Mouse (Mus musculus): ENCODE results near the gene C8a. TPM values are rescaled to one million over a fixed set of nuclear protein-coding genes. Genes with fewer than 3 reads are reported as not detected.

C8a gene
- polyA plus RNA-seq, 1 experiment from 2014 or later: 0.52 TPM

DNA sequence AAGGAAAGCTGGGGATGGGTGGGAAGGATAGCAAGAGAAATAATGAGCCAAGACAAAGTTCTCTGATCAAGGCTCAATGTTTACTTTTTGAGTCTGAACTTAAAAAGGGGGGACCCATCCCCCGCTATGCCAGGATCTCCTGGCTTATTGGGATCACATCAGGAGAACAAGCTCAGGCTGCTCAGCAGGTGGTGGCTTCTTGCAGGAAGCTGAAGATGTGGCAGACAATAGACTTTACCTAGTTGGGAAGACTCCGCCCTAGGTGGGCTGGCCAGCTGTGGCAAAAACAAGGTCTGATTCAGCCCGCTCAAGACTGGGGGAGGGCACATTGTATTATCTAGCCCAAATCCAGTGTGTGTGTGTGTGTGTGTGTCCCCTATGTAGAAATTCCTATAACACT, 74.6 kb downstream of the C8a start:
- Histone ChIP-seq H3K4me2 (ENCODE audit: low read depth, low read length) (no peak overlapping the region), H3K4me1 (ENCODE audit: control insufficient read depth, insufficient read depth, low read length) (no peaks in the 10 kb centered on the region), H3K4me3 (replicated peaks; ENCODE audit: low read length) (no peak overlapping the region), H3K9me3 (replicated peaks; ENCODE audit: control insufficient read depth, low read length) (no peaks in the 10 kb centered on the region), H3K9ac (ENCODE audit: low read length) (no peak overlapping the region), H3K27ac (ENCODE audit: low read length) (no peak overlapping the region), H3K36me3 (ENCODE audit: control insufficient read depth, insufficient read depth, low read length) (no peaks in the 10 kb centered on the region), H3K27me3 (ENCODE audit: control insufficient read depth, insufficient read depth, low read length) (no peaks in the 10 kb centered on the region)
- no peak for ATAC-seq (ENCODE audit: insufficient read depth, low FRiP score)
- WGBS: 87% methylated on average over 3 of the region's 3 CpGs

- WGBS: 85% methylated on average over 9 of the region's 9 CpGs
- no peak overlapping the region for H3K27ac ChIP-seq (ENCODE audit: low read length)
- H3K9me3 ChIP-seq (replicated peaks; ENCODE audit: control insufficient read depth, low read length): no peaks in the 10 kb centered on the region
- no peaks in the 10 kb centered on the region for H3K36me3 ChIP-seq (ENCODE audit: control insufficient read depth, insufficient read depth, low read length)
- H3K9ac ChIP-seq (ENCODE audit: low read length): no peak overlapping the region
- no peaks in the 10 kb centered on the region for H3K27me3 ChIP-seq (ENCODE audit: control insufficient read depth, insufficient read depth, low read length)
- no peak for ATAC-seq (ENCODE audit: insufficient read depth, low FRiP score)
- no peak overlapping the region for H3K4me2 ChIP-seq (ENCODE audit: low read depth, low read length)
- no peaks in the 10 kb centered on the region for H3K4me1 ChIP-seq (ENCODE audit: control insufficient read depth, insufficient read depth, low read length)
- no peak overlapping the region for H3K4me3 ChIP-seq (replicated peaks; ENCODE audit: low read length)
These were observed 77.2 kb downstream of the C8a start for GRCm38 (mm10) chr4:104798951-104799350.

- no peaks in the 10 kb centered on the region for H3K36me3 ChIP-seq (ENCODE audit: control insufficient read depth, insufficient read depth, low read length)
- H3K4me3 ChIP-seq (replicated peaks; ENCODE audit: low read length): no peak overlapping the region
- no peak overlapping the region for H3K27ac ChIP-seq (ENCODE audit: low read length)
- no peaks in the 10 kb centered on the region for H3K4me1 ChIP-seq (ENCODE audit: control insufficient read depth, insufficient read depth, low read length)
- ATAC-seq (ENCODE audit: insufficient read depth, low FRiP score): no peak; the same call in 1 of the 2 replicates
- no peaks in the 10 kb centered on the region for H3K27me3 ChIP-seq (ENCODE audit: control insufficient read depth, insufficient read depth, low read length)
- no peak overlapping the region for H3K9ac ChIP-seq (ENCODE audit: low read length)
- 85% methylated on average over 4 of the region's 4 CpGs for WGBS
- H3K4me2 ChIP-seq (ENCODE audit: low read depth, low read length): no peak overlapping the region
- no peaks in the 10 kb centered on the region for H3K9me3 ChIP-seq (replicated peaks; ENCODE audit: control insufficient read depth, low read length)
These were observed 84.1 kb downstream of the C8a start for GRCm38 (mm10) chr4:104792111-104792510.

DNA sequence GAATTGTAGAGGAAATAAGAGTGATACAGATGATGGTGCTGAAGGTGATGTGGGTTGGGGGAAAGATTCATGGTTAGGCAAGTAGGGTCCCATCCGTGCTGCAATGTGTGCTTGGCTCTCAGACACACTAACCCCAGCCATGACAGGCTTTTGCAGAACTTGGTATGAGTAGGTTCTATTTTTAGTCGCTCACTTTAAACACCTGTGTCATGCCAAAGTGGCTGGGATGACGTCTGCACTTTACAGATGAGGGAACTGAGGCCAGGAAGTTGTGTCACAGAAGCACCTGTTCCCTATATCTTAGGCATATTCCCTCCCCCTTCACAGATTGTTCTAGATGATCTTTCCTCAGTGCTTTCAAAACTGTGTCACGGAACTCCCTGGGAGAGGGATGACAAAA, 93.9 kb downstream of the C8a start:
- no peaks in the 10 kb centered on the region for H3K36me3 ChIP-seq (ENCODE audit: control insufficient read depth, insufficient read depth, low read length)
- H3K27ac ChIP-seq (ENCODE audit: low read length): no peak overlapping the region
- H3K4me1 ChIP-seq (ENCODE audit: control insufficient read depth, insufficient read depth, low read length): no peaks in the 10 kb centered on the region
- no peak overlapping the region for H3K4me2 ChIP-seq (ENCODE audit: low read depth, low read length)
- ATAC-seq (ENCODE audit: insufficient read depth, low FRiP score): no peak
- no peaks in the 10 kb centered on the region for H3K27me3 ChIP-seq (ENCODE audit: control insufficient read depth, insufficient read depth, low read length)
- no peak overlapping the region for H3K4me3 ChIP-seq (replicated peaks; ENCODE audit: low read length)
- H3K9ac ChIP-seq (ENCODE audit: low read length): no peak overlapping the region
- H3K9me3 ChIP-seq (replicated peaks; ENCODE audit: control insufficient read depth, low read length): no peaks in the 10 kb centered on the region
- WGBS: 75% methylated on average over 4 of the region's 4 CpGs

DNA sequence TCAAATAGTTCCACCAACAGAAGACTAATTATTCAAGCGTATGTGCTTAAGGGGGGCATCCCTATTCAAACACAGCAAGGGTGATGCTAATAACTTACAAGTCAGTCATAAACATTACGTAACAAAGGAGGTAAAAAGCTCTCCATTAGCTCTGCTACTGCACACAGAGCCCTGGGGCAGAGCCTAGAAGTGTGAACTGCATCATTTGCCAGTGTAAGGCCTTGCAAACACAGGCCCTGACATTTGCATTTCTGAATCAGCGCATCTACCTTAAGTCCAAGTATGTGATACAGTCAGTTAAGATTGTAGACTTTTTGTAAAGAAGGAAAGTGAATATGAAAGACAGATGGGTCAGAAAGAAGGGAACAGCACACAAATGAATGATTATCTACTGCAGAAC, 94.8 kb downstream of the C8a start:
- Histone ChIP-seq H3K9me3 (replicated peaks; ENCODE audit: control insufficient read depth, low read length) (no peaks in the 10 kb centered on the region), H3K4me1 (ENCODE audit: control insufficient read depth, insufficient read depth, low read length) (no peaks in the 10 kb centered on the region), H3K36me3 (ENCODE audit: control insufficient read depth, insufficient read depth, low read length) (no peaks in the 10 kb centered on the region), H3K27ac (ENCODE audit: low read length) (no peak overlapping the region), H3K4me3 (replicated peaks; ENCODE audit: low read length) (no peak overlapping the region), H3K4me2 (ENCODE audit: low read depth, low read length) (no peak overlapping the region), H3K9ac (ENCODE audit: low read length) (no peak overlapping the region), H3K27me3 (ENCODE audit: control insufficient read depth, insufficient read depth, low read length) (no peaks in the 10 kb centered on the region)
- WGBS: 91% methylated on average over 3 of the region's 3 CpGs
- no peak for ATAC-seq (ENCODE audit: insufficient read depth, low FRiP score)

DNA sequence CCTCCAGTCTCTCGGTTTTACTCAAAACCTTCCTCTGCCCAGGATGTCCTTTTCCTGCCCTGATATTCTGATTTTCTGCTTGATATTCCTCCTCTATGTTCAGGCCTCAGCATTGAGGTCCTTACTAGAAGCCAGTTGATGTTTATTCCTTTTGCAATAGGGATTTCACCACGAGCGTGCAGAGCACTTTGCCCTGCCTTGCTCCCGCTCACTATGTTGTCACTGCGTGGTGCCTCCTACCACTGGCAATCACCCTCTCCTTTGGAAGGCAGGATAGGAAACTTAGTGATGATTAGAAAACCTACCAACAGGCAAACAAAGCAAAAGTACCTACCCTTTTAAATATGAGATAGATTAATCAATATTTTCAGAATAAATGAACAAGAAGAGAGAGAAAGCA, 96.7 kb downstream of the C8a start:
- ATAC-seq (ENCODE audit: insufficient read depth, low FRiP score): no peak
- Histone ChIP-seq H3K9me3 (replicated peaks; ENCODE audit: control insufficient read depth, low read length) (no peaks in the 10 kb centered on the region), H3K4me2 (ENCODE audit: low read depth, low read length) (no peak overlapping the region), H3K4me1 (ENCODE audit: control insufficient read depth, insufficient read depth, low read length) (no peaks in the 10 kb centered on the region), H3K27ac (ENCODE audit: low read length) (no peak overlapping the region), H3K4me3 (replicated peaks; ENCODE audit: low read length) (no peak overlapping the region), H3K36me3 (ENCODE audit: control insufficient read depth, insufficient read depth, low read length) (no peaks in the 10 kb centered on the region), H3K27me3 (ENCODE audit: control insufficient read depth, insufficient read depth, low read length) (no peaks in the 10 kb centered on the region), H3K9ac (ENCODE audit: low read length) (no peak overlapping the region)
- 81% methylated on average over 5 of the region's 5 CpGs for WGBS

DNA sequence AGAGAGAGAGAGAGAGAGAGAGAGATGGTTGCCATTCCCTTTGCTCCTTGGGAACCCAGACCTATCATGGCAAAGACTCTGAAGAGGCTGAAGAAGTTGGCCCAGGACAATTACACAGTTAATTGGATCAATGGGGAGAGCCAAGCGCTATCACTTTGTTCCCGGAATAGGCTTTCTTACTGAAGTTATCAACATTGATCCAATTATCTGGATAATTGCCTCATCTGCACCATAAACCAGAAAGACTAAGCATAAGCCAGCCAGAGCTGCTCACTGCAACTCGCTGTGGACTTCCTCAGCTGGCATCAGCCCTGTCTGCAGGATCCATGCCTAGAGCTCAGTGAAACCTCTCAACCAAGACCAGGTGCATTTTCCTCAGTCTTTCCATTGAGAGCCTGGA, 100.6 kb downstream of the C8a start:
- no peaks in the 10 kb centered on the region for H3K4me1 ChIP-seq (ENCODE audit: control insufficient read depth, insufficient read depth, low read length)
- 70% methylated on average over 3 of the region's 3 CpGs for WGBS
- no peak for ATAC-seq (ENCODE audit: insufficient read depth, low FRiP score)
- H3K9ac ChIP-seq (ENCODE audit: low read length): no peak overlapping the region
- H3K27ac ChIP-seq (ENCODE audit: low read length): no peak overlapping the region
- no peaks in the 10 kb centered on the region for H3K36me3 ChIP-seq (ENCODE audit: control insufficient read depth, insufficient read depth, low read length)
- H3K4me2 ChIP-seq (ENCODE audit: low read depth, low read length): no peak overlapping the region
- H3K4me3 ChIP-seq (replicated peaks; ENCODE audit: low read length): no peak overlapping the region
- H3K9me3 ChIP-seq (replicated peaks; ENCODE audit: control insufficient read depth, low read length): no peaks in the 10 kb centered on the region
- H3K27me3 ChIP-seq (ENCODE audit: control insufficient read depth, insufficient read depth, low read length): no peaks in the 10 kb centered on the region

GRCm38 (mm10) chr4:104770331-104770730, 105.9 kb downstream of the C8a start:
- 61% methylated on average over 4 of the region's 4 CpGs for WGBS
- Histone ChIP-seq H3K27me3 (ENCODE audit: control insufficient read depth, insufficient read depth, low read length) (no peaks in the 10 kb centered on the region), H3K9ac (ENCODE audit: low read length) (no peak overlapping the region), H3K4me3 (replicated peaks; ENCODE audit: low read length) (no peak overlapping the region), H3K27ac (ENCODE audit: low read length) (no peak overlapping the region), H3K4me2 (ENCODE audit: low read depth, low read length) (no peak overlapping the region), H3K4me1 (ENCODE audit: control insufficient read depth, insufficient read depth, low read length) (no peaks in the 10 kb centered on the region), H3K9me3 (replicated peaks; ENCODE audit: control insufficient read depth, low read length) (no peaks in the 10 kb centered on the region), H3K36me3 (ENCODE audit: control insufficient read depth, insufficient read depth, low read length) (no peaks in the 10 kb centered on the region)
- ATAC-seq (ENCODE audit: insufficient read depth, low FRiP score): no peak

DNA sequence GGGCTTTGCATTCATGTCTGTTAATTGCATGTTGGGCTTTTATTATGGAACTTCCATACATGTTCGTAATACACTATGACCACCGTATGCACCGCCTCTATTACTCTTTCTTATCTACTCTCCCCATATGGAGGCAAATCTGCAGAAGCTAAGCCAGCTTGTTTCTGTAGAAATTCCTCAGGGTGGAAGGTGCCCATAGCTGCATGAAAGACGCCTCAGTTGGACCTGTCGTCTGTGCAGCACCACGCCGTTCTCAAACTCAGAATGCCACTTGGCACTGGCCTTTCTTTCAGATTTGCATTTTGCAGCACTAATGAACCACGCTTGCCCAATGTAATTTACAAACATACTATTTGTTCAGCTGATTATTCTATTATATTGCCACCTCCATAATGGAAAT, 106.6 kb downstream of the C8a start:
- H3K27ac ChIP-seq (ENCODE audit: low read length): no peak overlapping the region
- H3K36me3 ChIP-seq (ENCODE audit: control insufficient read depth, insufficient read depth, low read length): no peaks in the 10 kb centered on the region
- no peak overlapping the region for H3K4me2 ChIP-seq (ENCODE audit: low read depth, low read length)
- H3K4me3 ChIP-seq (replicated peaks; ENCODE audit: low read length): no peak overlapping the region
- no peak overlapping the region for H3K9ac ChIP-seq (ENCODE audit: low read length)
- H3K4me1 ChIP-seq (ENCODE audit: control insufficient read depth, insufficient read depth, low read length): no peaks in the 10 kb centered on the region
- H3K9me3 ChIP-seq (replicated peaks; ENCODE audit: control insufficient read depth, low read length): no peaks in the 10 kb centered on the region
- no peaks in the 10 kb centered on the region for H3K27me3 ChIP-seq (ENCODE audit: control insufficient read depth, insufficient read depth, low read length)
- WGBS: 85% methylated on average over 8 of the region's 8 CpGs
- ATAC-seq (ENCODE audit: insufficient read depth, low FRiP score): no peak

DNA sequence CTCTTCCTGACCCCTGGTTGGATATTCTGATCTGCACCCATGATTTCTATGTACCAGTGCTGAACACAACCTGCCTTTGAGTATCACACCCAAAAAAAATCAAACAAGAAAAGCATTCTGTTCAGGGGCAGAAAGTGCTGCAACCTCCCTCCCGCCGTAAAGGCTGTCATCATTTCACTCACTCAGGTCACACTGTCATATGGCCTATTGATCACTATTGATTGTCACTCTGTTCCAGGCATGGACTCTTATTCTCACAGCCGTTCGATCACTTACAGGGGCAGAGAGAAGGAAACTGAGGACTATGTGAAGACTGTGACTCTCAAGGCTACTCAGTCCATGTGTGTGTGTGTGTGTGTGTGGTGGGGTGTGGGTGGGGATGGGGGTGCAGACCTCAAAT, 108.0 kb downstream of the C8a start:
- ATAC-seq (ENCODE audit: insufficient read depth, low FRiP score): no peak
- no peak overlapping the region for H3K4me3 ChIP-seq (replicated peaks; ENCODE audit: low read length)
- no peak overlapping the region for H3K9ac ChIP-seq (ENCODE audit: low read length)
- H3K27me3 ChIP-seq (ENCODE audit: control insufficient read depth, insufficient read depth, low read length): no peaks in the 10 kb centered on the region
- H3K27ac ChIP-seq (ENCODE audit: low read length): no peak overlapping the region
- H3K9me3 ChIP-seq (replicated peaks; ENCODE audit: control insufficient read depth, low read length): no peaks in the 10 kb centered on the region
- no peaks in the 10 kb centered on the region for H3K4me1 ChIP-seq (ENCODE audit: control insufficient read depth, insufficient read depth, low read length)
- WGBS: 71% methylated on average over 4 of the region's 4 CpGs
- no peak overlapping the region for H3K4me2 ChIP-seq (ENCODE audit: low read depth, low read length)
- no peaks in the 10 kb centered on the region for H3K36me3 ChIP-seq (ENCODE audit: control insufficient read depth, insufficient read depth, low read length)
